Mouse (Mus musculus) right cerebral cortex, adult 18-20 months (tissue): ENCODE measurements around the gene Dnajb1.
"Not testable (repeated sequence)": the region's sequence is repeated elsewhere in the genome, so short reads cannot be mapped to it uniquely, and the experiment has no call there.

Experiments used
- DNase-seq: peaks from one replicate; pipeline ENCODE4 v3.0.0; 2022; ENCODE audit warnings: mixed read lengths

The Dnajb1 gene

DNA sequence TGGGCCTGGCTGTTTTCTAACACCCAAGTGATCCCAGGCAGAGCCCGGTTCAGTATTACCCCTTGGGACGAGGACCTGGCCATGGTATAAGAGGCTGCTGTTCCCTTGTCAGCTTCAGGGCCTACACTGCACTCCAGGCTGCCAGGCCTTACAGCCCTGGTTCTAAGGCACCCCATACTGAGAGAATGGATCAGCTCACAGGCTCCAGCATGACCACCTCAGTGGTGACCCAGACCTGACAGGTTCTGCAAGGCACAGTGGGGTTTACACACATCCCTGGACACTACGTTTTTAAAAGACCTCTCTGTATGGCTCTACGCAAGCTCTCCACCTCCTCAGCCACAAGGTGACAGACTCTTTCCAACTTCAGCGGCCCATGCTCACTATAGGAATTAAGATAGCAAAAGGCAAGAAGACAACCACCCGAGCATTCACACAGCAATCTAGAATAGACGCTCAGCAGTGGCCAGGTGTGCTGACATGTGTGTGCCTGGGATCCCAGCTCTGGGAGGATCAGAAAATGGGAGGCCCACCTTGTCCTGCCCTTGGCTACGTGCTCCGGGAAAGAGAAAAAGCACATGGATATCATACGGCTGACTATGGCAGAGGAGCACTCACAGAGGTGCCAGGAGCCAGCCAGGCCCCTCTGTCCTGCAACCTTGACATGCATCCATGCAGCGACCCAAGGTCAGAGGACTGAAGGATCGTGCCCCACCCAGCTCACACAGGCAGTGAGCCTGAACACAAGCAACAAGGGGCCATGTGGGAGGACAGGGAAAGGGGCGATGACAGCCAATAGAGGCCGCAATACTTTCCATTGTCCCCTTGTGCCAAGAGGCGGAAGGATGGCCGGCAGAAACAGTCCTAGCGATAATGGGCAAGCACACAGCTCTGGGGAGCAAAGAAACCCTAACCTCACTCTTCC is 29.6 kb upstream of the Dnajb1 start:
- DNase-seq, result no peak

DNA sequence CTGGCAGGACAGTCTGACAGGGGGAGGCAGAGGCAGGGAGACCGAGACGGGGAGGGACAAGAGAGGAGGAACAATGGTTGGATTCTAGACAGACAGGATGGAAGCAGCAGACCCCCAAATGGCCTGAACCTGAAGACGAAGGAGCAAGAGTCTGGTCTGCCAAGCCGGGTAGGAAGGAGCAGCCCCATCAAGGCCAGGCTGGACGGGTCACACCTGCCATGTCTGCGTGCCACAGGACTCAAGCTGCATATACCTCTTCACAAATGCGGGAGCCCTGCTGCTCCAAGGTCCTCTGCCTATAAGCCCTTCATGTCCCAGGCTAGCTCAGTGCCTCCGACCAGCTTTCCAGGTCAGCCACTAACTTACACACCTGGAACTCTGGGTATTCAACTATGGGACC is 28.3 kb upstream of the Dnajb1 start:
- DNase-seq, result no peak

DNA sequence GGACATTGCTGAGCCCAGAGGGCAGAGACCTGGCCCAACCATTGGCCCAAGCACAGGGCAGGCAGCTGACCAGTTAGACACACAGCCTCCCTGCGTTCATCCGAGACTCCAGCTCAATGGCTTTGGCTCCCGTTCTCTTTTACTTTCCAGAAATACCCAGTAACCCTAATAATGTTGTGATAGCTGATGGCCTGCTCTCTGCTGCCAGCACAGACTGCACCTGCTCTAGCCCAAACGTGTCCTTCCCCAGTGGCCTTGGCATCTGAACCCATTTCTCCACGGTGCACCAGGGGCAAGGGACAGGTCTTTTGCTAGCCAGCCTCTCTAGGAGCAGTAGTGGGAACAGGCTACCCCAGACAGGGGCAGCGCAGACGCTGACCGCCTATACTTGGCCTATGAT is 27.2 kb upstream of the Dnajb1 start:
- no peak for DNase-seq

DNA sequence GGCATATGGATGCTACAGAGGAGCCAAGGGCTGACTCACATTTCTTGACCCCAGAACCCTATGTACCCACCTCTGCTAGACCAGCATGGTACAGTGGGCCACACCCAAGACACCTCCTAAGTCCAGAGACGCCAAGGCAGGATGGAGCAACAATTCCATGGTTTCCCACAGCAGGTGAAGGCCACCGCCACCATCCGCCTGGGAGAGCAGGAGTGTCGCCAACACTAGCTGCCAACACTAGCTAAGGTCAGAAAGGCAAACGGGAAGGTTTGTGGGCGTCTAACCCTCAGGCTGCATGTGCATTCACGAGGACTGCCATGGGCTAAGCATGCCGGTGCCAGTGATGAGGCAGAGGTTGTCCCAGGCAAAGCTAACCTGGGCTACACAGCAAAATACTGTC is 25.8 kb upstream of the Dnajb1 start:
- DNase-seq, result no peak

DNA sequence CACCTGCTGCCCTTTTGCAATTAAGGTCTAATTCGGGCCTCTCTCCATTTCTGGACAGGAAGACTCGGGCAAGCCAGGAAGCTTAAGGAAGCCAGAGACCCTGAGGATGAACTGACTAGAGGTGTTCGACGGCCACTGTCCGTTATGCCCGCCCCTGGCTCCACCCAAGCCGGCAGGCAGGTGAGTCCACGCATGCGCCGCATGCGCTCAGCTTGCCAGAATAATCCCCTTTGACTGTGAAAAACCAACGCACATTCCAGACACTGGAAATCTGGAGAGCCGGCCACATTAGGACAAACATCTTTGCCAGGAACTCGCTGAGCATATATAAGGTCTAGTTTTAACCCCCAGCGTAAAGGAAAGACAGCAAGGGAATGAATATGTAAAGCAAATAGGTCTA is 24.8 kb upstream of the Dnajb1 start:
- no peak for DNase-seq

DNA sequence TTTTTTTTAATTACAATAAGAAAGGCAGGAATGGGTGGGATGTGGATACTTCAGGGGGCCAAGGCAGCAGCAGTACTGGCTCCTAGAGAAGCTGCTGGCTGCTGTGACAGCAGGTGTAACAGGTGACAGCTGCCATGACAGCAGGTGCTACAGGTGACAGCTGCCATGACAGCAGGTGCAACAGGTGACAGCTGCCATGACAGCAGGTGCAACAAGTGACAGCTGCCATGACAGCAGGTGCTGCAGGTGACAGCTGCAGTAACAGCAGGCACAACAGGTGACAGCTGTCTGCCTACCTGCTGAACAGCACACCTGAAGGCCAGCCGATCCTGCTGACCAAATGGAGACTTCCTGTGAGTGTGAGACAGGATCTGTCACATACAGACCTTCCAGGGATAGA is 23.2 kb upstream of the Dnajb1 start:
- no peak for DNase-seq

DNA sequence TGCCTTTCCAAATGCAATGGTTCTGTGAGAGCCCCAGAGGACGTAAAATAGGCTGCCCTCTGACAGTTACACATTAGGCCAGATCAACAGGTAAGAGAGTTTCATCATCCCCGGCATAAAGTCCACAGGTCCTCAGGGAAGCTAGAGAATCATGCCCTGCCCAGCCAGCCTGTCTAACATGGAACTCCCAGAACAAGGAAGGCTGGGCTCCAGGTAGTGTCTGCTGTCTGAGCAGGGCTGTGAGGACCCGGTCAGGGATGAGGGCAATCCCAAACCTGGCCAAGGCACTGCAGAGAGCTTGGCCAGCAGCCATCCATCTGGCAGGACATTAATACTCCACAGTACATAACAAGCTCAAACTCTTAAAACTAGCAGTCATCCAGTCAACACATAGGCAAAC is 22.7 kb upstream of the Dnajb1 start:
- no peak for DNase-seq

DNA sequence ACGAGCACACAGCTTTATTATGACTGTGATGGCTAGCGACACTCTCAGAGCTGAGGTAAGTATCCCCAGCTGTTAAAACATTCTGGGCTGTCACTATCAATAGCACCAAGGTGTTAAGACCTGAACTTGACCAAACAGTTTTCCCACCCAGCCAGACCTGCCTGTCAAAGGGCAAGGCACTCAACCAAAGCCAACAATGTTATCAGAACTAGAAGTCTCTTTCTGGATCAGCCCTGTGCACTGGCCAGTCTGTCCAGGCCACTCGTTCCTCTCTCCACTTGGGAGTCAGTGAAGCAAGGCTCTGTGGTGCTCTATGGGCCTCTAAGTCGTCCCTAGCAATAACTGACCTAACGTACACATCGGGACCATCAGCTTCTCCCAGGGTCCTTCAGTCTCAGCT is 20.3 kb upstream of the Dnajb1 start:
- no peak for DNase-seq

DNA sequence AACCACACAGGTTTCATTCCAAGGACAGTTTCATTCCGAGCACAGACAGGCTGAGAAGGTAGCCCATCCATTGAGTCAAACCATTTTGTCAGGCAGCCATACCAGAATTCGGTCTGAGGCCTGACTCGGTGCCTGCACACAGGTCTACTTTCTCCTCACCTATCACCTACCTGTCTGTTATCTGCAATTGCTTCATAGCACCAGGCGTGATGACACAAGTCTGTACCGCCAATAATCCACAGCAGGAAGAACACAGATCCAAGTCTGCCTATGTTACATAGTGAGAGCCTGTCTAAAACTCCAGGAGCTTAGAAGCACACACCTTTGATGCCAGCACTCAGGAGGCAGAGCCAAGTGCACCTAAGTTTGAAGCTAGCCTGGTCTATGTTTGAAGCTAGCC is 19.1 kb upstream of the Dnajb1 start:
- no peak for DNase-seq

DNA sequence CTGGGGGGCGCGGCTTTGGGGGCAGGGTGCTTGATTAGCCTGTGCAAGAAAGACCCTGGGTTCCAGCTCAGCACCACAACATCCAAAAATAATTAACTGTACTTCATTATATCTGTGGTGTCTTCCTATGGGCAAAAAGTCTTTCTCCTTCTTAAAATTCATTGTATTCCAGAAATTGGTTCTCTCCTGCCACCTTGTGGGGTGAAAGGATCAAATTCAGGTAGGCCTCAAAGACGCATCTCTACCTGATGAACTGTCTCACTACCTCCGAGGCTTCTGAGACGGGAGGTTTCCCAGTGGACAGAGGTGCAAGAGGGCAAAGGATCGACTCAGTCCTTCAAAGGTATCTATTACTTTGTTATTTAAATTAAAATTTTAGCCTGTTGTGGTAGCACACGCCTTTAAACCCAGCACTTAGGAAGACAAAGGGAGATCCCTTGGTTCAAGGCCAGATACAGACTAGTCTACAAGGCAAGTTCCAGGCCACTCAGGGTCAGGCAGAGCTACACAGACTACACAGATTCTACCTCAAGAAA is 17.4 kb upstream of the Dnajb1 start:
- no peak for DNase-seq

DNA sequence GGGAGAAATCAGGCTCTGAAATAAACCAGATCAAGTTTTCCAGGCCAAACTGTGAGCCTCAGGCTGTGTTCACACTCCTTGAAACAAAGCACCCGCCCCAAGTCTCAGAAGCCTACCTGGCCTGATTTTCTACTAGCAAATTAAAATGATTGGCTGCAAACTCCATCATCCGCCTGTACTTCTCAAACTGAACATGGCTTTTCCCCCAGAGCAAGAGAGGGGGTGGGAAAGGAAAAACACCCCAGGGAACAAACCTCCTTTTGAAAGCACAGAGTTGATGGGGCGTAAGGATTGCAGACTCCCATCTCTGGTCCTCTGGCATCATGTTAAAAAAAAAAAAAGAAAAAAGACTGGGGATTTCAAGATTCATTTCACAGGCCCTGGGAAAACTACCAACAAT is 15.3 kb upstream of the Dnajb1 start:
- DNase-seq, result no peak

DNA sequence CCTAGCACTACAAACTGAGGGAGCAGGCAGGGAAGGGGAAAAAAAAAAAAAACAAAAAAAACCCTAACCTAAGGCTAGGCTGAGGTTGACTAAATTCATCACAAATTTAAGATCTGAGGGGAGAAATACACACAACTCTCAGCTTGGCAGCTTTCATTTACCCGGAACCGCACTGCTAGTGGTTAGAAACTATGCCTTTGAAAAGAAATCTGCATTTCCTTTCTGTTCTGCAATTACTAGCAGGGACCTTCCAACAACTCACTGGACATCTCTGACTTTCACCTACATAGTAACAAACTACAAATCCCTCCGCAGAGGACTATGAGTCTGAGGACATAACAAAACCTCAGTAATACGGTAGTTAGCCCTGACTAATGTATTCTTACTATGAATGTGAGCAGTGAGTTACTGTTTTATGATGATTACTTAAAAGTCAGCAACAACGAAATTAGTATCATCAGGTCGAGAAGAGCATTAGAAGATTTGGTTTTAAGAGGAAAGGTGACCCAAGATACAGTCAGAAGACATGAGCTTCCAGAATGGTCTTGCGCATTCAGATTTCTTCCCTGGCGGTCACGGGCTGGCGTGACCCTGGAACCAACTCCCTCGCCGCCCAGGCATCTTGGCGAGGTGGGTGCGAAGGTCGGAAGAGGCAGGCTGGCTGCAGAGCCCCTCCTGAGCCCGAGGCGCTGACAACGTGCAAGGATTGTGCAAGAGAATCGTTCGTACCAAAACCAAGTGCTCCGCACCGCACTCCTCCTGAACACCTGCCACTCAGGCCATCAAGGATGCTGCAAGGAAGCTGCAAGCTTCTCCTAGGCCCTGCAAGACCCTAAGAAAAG is 14.4 kb upstream of the Dnajb1 start:
- no peak for DNase-seq

DNA sequence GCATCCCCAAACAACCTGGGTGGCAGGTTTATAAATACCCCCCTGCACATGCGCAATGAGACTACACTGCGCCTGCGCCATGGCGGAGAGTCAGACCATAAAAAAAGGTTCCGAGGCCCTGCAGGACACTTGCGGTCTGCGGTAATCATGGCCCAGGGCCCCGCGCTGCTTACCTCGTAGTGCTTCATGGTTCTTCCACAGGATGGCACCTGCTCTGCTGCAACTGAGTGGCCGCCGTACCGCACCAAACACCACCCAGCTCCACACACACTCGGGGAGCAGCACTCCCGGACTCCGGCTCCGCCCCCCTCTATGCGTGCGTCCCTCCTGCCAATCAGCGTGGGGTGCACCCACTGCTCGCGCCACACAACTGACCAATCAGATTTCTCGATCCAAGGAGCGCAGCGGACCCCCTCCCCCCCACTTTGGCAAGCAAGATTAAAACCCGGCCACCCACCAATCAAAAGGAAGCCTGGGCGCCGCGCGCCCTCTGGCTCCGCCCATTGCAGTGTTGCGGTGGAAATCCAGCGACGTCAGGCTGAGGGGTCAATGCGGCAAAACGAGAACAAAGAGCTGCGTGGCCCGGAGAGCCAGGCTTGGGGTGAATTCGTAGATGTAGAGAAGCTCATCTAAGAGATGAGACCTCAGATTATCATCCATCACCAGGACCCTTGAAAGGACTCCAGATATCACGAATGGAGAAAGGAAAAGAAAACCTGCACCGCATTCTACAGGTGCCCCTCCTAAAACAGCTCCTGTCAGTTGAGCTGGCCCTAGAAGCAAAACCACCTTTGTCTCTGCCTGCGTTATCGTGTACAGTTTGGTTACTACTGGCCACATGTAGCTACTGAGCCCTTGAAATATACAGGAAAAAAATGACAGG is 13.6 kb upstream of the Dnajb1 start:
- peak; percentile 98 for DNase-seq

DNA sequence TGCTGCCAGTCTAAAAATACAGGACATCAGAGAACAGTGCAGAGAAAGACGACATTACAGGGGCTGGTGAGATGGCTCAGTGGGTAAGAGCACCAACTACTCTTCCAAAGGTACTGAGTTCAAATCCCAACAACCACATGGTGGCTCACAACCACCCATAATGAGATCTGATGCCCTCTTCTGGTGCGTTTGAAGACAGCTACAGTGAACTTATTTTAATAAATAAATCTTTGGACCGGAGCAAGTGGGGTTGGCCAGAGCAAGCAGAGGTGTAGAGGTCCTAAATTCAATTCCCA is 13.0 kb upstream of the Dnajb1 start:
- DNase-seq, result not testable (repeated sequence)

DNA sequence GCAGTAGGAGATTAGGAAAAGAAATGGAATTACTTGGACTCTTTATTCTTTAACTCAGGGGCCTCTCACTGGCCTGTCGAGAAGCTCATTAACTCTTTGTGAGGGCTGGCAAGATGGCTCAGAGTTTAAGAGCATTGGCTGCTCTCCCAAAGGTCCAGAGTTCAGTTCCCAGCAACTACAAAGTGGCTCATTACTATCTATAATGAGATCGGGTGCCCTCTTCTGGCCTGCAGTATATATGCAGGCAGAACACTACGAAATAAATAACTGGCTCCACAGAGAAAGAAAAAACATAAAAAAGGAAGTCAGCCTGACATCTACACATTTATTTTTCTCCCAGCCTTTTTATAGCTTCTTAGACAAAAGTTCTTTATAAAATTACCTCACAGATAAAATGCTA is 11.6 kb upstream of the Dnajb1 start:
- DNase-seq, result no peak

DNA sequence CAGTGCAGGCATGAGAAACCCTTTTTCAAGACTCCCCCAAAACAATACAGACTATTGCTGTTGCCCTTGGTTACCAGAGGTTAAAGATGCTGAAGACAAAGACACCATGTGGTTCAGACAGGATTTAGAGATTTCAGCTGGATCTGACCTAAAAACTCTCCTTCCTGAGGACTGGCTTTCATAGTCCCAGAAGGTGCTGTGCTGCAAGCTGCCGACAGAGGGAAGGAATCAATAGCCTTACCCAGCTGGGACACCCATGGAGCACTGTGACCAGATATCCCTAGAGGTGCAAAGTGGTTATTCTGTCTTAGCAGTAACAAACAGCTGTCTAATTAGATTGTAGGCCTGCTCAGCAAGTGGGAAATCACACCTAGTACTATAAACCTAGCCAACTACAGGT is 9.8 kb upstream of the Dnajb1 start:
- DNase-seq, result no peak

DNA sequence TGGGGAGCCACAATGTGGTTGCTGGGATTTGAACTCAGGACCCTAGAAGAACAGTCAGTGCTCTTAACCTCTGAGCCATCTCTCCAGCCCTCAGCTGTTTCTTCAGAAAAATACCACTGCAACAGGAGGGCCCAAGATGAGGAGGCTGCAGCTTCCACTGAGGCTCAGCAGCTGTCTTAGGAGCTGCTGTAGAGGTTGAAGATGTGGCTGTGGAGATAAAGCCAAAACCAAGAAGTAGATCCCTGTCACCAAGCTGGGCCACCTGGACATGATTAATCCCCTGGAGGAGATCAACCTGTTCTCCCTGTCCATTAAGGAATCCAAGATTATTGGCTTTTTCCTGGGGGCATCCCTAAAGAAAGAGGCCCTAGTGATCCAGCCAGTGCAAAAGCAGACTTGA is 8.2 kb upstream of the Dnajb1 start:
- DNase-seq, result no peak

DNA sequence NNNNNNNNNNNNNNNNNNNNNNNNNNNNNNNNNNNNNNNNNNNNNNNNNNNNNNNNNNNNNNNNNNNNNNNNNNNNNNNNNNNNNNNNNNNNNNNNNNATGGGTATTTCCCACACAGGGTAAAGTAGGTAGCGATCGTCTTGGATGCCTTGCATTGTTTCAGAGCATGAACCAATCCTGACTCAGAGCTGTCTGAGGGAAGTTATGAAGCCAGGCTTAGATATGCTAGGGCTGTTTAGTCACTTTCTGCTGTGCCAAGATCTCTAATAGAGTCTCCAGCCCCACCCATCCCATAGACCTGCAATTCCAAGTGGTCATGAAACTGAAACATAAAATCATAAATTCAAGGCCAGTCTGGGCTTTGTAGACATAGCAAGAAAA is 5.4 kb upstream of the Dnajb1 start:
- DNase-seq, result no peak

DNA sequence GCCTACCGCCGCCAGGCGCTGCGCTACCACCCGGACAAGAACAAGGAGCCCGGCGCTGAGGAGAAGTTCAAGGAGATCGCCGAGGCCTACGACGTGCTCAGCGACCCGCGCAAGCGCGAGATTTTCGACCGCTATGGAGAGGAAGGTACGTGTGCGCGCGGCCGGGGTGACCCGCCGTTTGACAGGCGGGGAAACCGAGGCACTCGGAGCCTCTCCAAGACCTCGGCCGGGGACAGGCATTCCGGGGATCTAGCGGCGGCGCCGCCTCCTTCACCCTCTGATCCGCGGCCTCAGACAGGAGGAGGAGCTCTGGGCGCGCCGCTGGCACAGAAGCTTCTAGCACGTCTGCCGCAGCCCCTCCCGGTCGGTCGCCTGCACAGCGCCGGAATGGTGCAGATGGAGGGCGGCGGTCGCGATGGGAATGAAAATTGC is 421 bp downstream of the Dnajb1 start:
- peak; percentile 86 for DNase-seq

DNA sequence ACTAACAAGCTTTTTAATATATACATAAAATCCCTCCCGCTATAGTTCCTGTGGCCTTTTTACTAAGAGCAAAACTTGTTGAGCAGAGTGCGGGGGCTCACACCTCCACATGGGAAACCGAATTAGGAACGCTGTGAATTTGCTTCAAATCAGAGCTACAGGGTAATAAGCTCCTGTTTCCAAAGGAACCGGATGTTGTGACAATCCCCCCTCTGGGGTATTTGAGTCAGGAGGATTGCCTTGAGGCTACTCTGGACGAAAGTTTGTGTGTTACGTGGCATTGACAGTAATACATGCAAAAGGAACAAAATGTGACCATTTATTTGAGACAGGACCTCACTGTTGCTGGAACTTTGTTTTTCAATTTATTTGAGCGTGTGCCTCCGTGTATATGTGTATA is 1.1 kb downstream of the Dnajb1 start:
- no peak for DNase-seq

DNA sequence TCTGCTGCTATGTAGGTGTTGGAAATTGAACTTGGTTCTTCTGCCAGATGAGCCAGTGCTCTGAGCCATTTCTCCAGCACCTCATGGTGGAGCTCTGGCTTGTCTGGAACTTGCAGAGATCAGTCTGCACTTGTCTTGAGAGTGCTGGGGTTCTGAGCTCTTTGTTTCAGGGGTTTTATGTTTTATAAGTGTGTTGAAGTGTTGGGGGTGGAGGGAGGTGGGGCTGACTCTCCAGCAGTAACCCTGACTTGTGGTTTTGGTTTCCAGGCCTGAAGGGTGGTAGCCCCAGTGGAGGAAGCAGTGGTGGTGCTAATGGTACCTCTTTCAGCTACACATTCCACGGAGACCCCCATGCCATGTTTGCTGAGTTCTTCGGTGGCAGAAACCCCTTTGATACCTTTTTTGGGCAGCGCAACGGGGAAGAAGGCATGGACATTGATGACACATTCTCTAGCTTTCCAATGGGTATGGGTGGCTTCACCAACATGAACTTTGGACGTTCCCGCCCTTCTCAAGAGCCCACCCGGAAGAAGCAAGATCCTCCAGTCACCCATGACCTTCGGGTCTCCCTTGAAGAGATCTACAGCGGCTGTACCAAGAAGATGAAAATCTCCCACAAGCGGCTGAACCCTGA is 1.7 kb downstream of the Dnajb1 start:
- DNase-seq, result no peak

DNA sequence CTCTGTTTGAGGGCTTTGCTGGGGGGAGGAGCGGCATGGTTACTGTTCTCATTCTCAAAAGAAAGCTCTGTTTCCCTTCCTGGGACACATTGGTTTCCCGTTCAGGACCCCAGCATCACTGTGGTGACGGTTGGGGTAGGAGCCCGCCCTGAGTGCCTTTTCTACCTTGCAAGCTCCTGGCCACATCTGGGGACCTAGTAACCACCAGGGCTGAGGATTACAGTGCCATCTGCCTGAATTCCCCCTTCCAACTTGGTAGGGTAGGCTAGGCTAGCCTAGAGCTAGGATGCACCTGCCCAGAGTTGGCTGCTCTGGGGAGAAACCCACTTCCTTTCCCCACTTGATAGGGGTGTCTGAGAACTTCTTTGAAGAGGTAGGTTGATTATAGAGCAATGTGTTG is 3.9 kb downstream of the Dnajb1 start:
- no peak for DNase-seq

DNA sequence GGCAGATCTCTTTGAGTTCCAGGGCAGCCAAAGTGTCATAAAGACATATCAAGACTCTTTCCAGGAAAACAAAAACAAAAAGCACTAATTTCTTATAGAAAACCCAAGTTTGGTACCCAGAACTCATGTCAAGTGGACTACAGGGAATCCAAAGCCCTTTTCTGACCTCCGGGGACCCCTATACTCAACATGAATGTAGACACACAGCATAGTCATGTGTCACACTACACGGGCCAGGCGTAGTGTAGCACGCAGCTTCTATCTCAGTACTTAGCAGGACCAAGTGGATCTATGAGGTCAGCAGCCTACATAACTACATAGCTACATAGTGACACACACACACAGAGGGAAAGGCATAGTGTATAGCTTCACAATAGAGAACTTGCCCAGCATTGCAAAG is 5.7 kb downstream of the Dnajb1 start:
- no peak for DNase-seq
